Mouse (Mus musculus) neural tube, embryonic 13.5 days (tissue): ENCODE results near the gene Pou2f2. TPM values are rescaled to one million over a fixed set of nuclear protein-coding genes. Genes with fewer than 3 reads are reported as not detected.

Source experiments
- ATAC-seq: fragments of 200-750 bp; cut with Nextera tagmentation; 2 replicates; pipeline ENCODE4 v1.8.0; 2017; ENCODE audit warnings: low read depth, mild to moderate bottlenecking, moderate TSS enrichment, moderate library complexity
- H3K27ac ChIP-seq: fragments of 300-500 bp; sonication (generic); replicated peaks from 2 replicates; pipeline ENCODE4 v1.5.1; 2015; ENCODE audit warnings: moderate library complexity, mild to moderate bottlenecking, inconsistent platforms
- H3K27me3 ChIP-seq: fragments of 300-500 bp; sonication (generic); 2 replicates; pipeline ENCODE4 v1.6.1; 2015; ENCODE audit warnings: mild to moderate bottlenecking, inconsistent platforms
- H3K36me3 ChIP-seq: fragments of 300-500 bp; sonication (generic); 2 replicates; pipeline ENCODE4 v1.6.1; 2015; ENCODE audit warnings: mild to moderate bottlenecking, inconsistent platforms
- H3K4me1 ChIP-seq: fragments of 300-500 bp; sonication (generic); replicated peaks from 2 replicates; pipeline ENCODE4 v1.6.1; 2015; ENCODE audit warnings: inconsistent platforms
- H3K4me2 ChIP-seq: fragments of 300-500 bp; sonication (generic); 2 replicates; pipeline ENCODE4 v1.6.1; 2015; ENCODE audit warnings: inconsistent platforms, mild to moderate bottlenecking, moderate library complexity
- H3K4me3 ChIP-seq: fragments of 300-500 bp; sonication (generic); 2 replicates; pipeline ENCODE4 v1.5.1; 2015; ENCODE audit warnings: mild to moderate bottlenecking, inconsistent platforms
- H3K9ac ChIP-seq: fragments of 300-500 bp; sonication (generic); 2 replicates; pipeline ENCODE4 v1.6.1; 2015; ENCODE audit warnings: moderate library complexity, mild to moderate bottlenecking, inconsistent platforms
- H3K9me3 ChIP-seq: fragments of 300-500 bp; sonication (generic); 2 replicates; pipeline ENCODE4 v1.6.1; 2016; ENCODE audit warnings: inconsistent platforms
- WGBS: fragments of 180-500 bp; shearing (Covaris S2); methylation state at CpG from one replicate; pipeline ENCODE4 v1.1.7; 2015; 5-methylcytosine and 5-hydroxymethylcytosine counted together
- polyA plus RNA-seq: library from polyadenylated mRNA; unstranded; fragments of >200 nt; fragmentation: Nextera tagmentation; extraction: Ambion mirVana; gene quantifications from 2 replicates; pipeline ENCODE4 v1.2.1, GENCODE M21; 2015

Pou2f2 gene
- polyA plus RNA-seq, 1 experiment from 2014 or later: 28.0 TPM

DNA sequence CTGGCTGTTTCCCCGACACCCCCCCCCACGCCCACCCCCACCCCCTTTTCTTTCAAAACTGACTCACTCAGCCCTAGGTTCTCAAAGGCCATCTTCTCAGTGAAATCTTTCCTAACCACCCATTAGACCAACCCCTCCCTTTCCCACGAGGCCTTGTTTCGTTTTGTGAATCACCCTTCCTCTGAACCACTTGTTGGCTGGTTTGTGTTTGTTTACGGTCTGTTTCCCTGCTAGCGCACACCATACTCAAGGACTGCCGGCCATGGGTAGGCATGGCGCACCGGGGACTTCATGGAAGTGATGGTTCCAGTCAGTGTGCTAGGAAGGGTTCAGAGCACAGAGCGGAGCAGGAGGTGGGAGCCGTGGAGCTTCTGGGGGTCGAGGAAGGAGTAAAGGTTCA is 70.2 kb downstream of the Pou2f2 start:
- WGBS: 83% methylated on average over 12 of the region's 12 CpGs

GRCm38 (mm10) chr7:25106790-25107502 is 72.6 kb downstream of the Pou2f2 start:
- Histone ChIP-seq H3K9me3 (no peaks in the 10 kb centered on the region), H3K27ac (no peak overlapping the region), H3K4me3 (no peak overlapping the region), H3K36me3 (peaks cover 3% of the 10 kb centered on the region; the same call in 1 of the 2 replicates), H3K4me1 (no peaks in the 10 kb centered on the region; the same call in 1 of the 2 replicates), H3K27me3 (no peaks in the 10 kb centered on the region), H3K9ac (no peak overlapping the region), H3K4me2 (no peak overlapping the region)
- ATAC-seq: 0 out of 2 replicates have a peak, but pooled peaks have one; percentile 51
- 46% methylated on average over 16 of the region's 17 CpGs for WGBS

More for the DNA sequence above, 70.2 kb downstream of the Pou2f2 start:
- Histone ChIP-seq H3K36me3 (peaks cover 19% of the 10 kb centered on the region; the same call in 1 of the 2 replicates), H3K9ac (no peak overlapping the region), H3K27me3 (no peaks in the 10 kb centered on the region), H3K9me3 (no peaks in the 10 kb centered on the region), H3K4me3 (no peak overlapping the region), H3K27ac (no peak overlapping the region), H3K4me2 (no peak overlapping the region), H3K4me1 (no peaks in the 10 kb centered on the region; the same call in 1 of the 2 replicates)
- no peak for ATAC-seq

DNA sequence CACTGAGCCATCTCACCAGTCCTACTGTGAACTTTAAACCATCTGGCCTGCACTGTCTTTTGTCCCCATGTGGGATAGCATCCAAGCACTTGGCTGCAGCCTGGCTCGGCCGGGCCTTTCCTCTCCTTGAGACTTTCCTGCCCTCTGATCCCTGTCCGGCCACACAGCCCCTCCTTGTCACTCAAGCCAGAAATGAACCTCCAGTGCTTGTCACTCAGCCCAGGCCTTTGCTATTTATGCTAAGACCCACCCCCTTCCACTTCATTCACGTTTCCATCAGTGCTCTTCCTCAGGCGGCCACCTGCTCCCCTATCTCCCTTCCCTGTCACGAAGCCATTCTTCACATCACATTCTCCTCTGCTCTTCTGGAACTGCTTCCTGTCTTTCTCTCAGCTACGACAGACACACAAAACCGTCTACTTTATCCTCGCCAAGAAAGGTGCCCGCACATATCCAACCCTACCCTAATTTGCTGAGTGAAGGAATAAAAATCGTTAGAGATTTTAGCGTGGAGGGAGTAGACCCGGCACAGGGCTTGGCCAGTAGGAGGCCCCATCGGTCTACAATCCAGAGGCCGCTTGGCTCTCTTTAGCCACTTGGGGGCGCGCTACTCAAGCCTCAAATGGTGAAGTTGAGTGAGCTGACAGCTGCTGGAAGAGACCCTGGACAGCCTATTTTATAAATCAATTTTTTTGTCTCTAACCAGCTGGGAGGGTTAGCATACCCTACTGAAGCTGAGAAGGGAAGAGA is 73.9 kb downstream of the Pou2f2 start:
- H3K27me3 ChIP-seq: no peaks in the 10 kb centered on the region
- H3K9me3 ChIP-seq: no peaks in the 10 kb centered on the region
- H3K27ac ChIP-seq: peak overlapping the region; percentile 52; the same call in 1 of the 2 replicates
- 0 out of 2 replicates have a peak overlapping the region, but pooled peaks have one; percentile 5 for H3K4me2 ChIP-seq
- no peak overlapping the region for H3K4me3 ChIP-seq
- H3K9ac ChIP-seq: no peak overlapping the region
- peak; percentile 50; the same call in 1 of the 2 replicates for ATAC-seq
- H3K4me1 ChIP-seq: no peaks in the 10 kb centered on the region; the same call in 1 of the 2 replicates
- 20% methylated on average over 17 of the region's 17 CpGs for WGBS
- 0 out of 2 replicates have a peak, but pooled peaks cover under 1% of the 10 kb centered on the region for H3K36me3 ChIP-seq

DNA sequence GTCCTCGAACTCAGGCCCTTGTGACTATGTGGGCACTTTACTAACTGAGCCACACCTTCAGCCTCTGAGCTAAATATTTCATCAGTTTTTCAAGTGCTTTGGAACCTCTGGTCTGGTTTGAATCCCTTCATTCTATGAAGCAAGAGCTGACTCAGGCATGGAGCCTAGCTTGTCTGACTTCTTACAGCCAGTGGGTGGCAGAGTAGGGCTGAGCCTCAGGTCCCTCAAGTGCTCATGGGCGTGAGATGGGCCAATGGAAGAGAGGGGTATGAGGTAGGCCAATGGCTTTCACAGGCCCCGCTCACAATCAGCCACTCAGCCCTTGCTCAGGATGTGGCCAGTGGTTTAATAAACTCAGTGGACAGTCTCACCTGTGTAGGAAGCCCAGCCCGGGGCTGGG is 79.9 kb downstream of the Pou2f2 start:
- ATAC-seq: no peak
- WGBS: 54% methylated on average over 4 of the region's 4 CpGs

DNA sequence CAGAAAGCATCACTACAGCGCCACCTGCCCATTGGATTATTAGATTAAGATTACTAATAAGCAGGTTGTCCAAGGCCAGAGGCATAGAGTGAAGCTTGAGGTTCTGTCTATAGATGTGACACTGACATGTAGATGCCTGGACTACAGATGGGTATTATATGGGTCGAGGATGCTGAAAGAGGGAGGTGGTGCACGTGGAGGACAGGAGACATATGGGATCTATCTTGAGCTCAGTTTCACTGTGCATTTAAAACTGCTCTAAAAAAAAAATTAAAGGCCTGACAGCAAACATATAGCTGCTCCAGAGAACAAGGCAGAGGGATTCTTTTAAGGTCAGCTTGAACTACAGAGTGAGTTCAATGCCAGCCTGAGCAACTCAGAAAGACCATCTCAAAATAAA is 81.4 kb downstream of the Pou2f2 start:
- WGBS: 83% methylated on average over 3 of the region's 3 CpGs
- H3K36me3 ChIP-seq: peaks cover 50% of the 10 kb centered on the region
- no peak for ATAC-seq

More for the DNA sequence above, 79.9 kb downstream of the Pou2f2 start:
- no peak overlapping the region for H3K9ac ChIP-seq
- no peak overlapping the region for H3K4me2 ChIP-seq
- no peak overlapping the region for H3K27ac ChIP-seq
- no peaks in the 10 kb centered on the region for H3K4me1 ChIP-seq
- H3K4me3 ChIP-seq: no peak overlapping the region
- no peaks in the 10 kb centered on the region for H3K9me3 ChIP-seq
- H3K27me3 ChIP-seq: no peaks in the 10 kb centered on the region
- peaks cover 44% of the 10 kb centered on the region for H3K36me3 ChIP-seq

DNA sequence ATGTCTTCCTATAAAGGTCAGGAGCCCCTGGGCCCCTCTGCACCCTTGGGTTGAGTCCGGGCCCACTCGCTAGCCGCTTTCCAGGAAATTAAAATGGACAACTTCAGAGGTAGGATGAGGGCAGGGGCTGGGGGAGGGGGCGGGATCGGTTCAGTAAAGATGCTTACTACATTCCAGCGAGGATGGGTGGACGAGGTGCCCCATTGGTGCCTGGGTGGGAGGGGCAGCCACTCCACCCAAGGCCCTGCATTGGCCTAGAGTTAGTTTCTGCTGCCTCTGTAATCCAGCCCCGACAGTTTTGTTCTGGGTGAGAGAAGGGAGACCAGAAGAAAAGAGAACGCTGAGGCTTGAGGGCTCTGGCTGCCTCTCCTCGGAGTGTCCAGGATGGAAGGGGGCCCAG is 89.7 kb downstream of the Pou2f2 start:
- Histone ChIP-seq H3K9ac (no peak overlapping the region), H3K4me2 (no peak overlapping the region), H3K9me3 (no peaks in the 10 kb centered on the region), H3K4me3 (no peak overlapping the region), H3K4me1 (peaks cover 13% of the 10 kb centered on the region; the same call in 1 of the 2 replicates), H3K27me3 (no peaks in the 10 kb centered on the region), H3K27ac (no peak overlapping the region), H3K36me3 (peaks cover 44% of the 10 kb centered on the region)
- 36% methylated on average over 10 of the region's 10 CpGs for WGBS
- no peak for ATAC-seq

More for the DNA sequence above, 81.4 kb downstream of the Pou2f2 start:
- H3K27ac ChIP-seq: no peak overlapping the region
- no peak overlapping the region for H3K4me2 ChIP-seq
- no peaks in the 10 kb centered on the region for H3K9me3 ChIP-seq
- no peaks in the 10 kb centered on the region for H3K27me3 ChIP-seq
- no peak overlapping the region for H3K9ac ChIP-seq
- 0 out of 2 replicates have a peak, but pooled peaks cover 3% of the 10 kb centered on the region for H3K4me1 ChIP-seq
- H3K4me3 ChIP-seq: no peak overlapping the region

GRCm38 (mm10) chr7:25088968-25089367 is 90.6 kb downstream of the Pou2f2 start:
- Histone ChIP-seq H3K4me3 (no peak overlapping the region), H3K36me3 (peaks cover 47% of the 10 kb centered on the region), H3K27ac (no peak overlapping the region), H3K4me1 (peaks cover 13% of the 10 kb centered on the region; the same call in 1 of the 2 replicates), H3K9ac (no peak overlapping the region), H3K4me2 (no peak overlapping the region), H3K9me3 (no peaks in the 10 kb centered on the region), H3K27me3 (no peaks in the 10 kb centered on the region)
- no peak for ATAC-seq
- WGBS: 36% methylated on average over 11 of the region's 11 CpGs

DNA sequence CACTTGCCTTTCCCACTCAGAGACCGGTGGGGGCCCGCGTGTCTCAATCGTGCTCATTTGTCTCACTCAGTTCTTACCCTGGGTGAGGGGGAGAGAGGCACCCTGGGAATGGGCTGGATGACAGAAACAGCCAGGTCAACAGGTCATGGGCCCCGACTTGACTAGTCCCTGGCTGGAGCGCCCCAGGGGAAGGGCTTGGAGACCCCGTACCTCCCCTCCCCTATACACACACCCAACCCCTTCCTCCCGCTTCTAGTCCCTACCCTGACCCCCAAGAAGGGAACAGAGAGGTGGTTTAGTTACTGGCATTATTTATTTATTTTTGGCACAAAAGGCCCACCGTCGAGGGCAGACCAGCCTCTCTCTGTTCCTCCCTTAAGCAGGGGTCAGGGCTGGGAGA is 91.0 kb downstream of the Pou2f2 start:
- no peak for ATAC-seq
- 5% methylated on average over 10 of the region's 10 CpGs for WGBS
- no peak overlapping the region for H3K4me2 ChIP-seq
- H3K9me3 ChIP-seq: no peaks in the 10 kb centered on the region
- H3K27ac ChIP-seq: no peak overlapping the region
- H3K4me1 ChIP-seq: peaks cover 13% of the 10 kb centered on the region; the same call in 1 of the 2 replicates
- no peak overlapping the region for H3K4me3 ChIP-seq
- no peak overlapping the region for H3K9ac ChIP-seq
- H3K36me3 ChIP-seq: peaks cover 51% of the 10 kb centered on the region
- no peaks in the 10 kb centered on the region for H3K27me3 ChIP-seq

GRCm38 (mm10) chr7:25087972-25088371 is 91.6 kb downstream of the Pou2f2 start:
- 54% methylated on average over 5 of the region's 5 CpGs for WGBS

DNA sequence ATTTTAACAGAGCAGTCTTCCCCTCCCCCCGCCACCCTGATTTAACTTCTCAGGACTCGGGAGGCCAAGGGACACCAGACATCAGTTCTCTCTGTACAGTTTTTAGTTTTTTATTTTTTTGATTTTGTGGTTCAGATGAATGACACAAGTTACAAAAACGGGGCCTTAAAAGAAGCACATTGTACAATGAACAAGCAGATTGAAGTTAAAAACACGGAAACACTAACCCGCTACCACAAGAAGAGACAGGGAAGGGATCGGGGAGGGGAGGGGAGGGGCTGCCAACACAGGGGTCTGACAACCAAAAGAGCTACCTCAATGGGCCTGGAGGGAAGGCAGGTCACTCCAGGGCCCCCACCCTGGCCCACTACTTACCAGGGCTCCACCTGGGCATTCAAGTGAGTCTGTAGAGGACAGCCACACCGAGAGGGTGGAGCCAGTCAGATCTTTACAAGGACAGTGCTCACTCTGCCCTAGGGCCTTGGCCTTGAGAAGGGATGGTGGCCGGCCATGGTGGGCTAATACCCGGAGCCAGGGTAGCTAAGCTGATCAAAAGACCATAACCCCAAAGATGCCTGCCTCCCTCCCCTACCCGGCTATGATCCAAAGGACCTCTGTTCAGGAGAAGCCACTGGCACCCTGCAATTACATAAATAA is 92.1 kb downstream of the Pou2f2 start:
- WGBS: 60% methylated on average over 10 of the region's 10 CpGs

More at GRCm38 (mm10) chr7:25087972-25088371, 91.6 kb downstream of the Pou2f2 start:
- no peak for ATAC-seq
- H3K27ac ChIP-seq: no peak overlapping the region
- H3K36me3 ChIP-seq: peaks cover 52% of the 10 kb centered on the region
- no peak overlapping the region for H3K4me3 ChIP-seq
- no peak overlapping the region for H3K4me2 ChIP-seq
- H3K27me3 ChIP-seq: no peaks in the 10 kb centered on the region
- no peaks in the 10 kb centered on the region for H3K9me3 ChIP-seq
- peaks cover 8% of the 10 kb centered on the region; the same call in 1 of the 2 replicates for H3K4me1 ChIP-seq
- H3K9ac ChIP-seq: no peak overlapping the region

GRCm38 (mm10) chr7:25086656-25087055 is 92.9 kb downstream of the Pou2f2 start:
- Histone ChIP-seq H3K4me3 (no peak overlapping the region), H3K9me3 (no peaks in the 10 kb centered on the region), H3K4me1 (peaks cover 8% of the 10 kb centered on the region; the same call in 1 of the 2 replicates), H3K4me2 (no peak overlapping the region), H3K27me3 (no peaks in the 10 kb centered on the region), H3K9ac (no peak overlapping the region), H3K27ac (no peak overlapping the region), H3K36me3 (peaks cover 55% of the 10 kb centered on the region)
- ATAC-seq: no peak
- WGBS: 52% methylated on average over 3 of the region's 3 CpGs

More for the DNA sequence above, 92.1 kb downstream of the Pou2f2 start:
- Histone ChIP-seq H3K27ac (no peak overlapping the region), H3K9ac (no peak overlapping the region), H3K4me1 (peaks cover 8% of the 10 kb centered on the region; the same call in 1 of the 2 replicates), H3K4me3 (no peak overlapping the region), H3K36me3 (peaks cover 52% of the 10 kb centered on the region), H3K9me3 (no peaks in the 10 kb centered on the region), H3K27me3 (no peaks in the 10 kb centered on the region), H3K4me2 (no peak overlapping the region)
- ATAC-seq: no peak
